Mouse (Mus musculus) cortical plate, adult 2 months (tissue): ENCODE data around the gene Siva1.

Source experiments
- CTCF ChIP-seq: fragments of 200-500 bp; IDR thresholded peaks from 2 replicates; pipeline ENCODE4 v1.5.1; 2011; ENCODE audit warnings: mild to moderate bottlenecking, control low read depth, low read length; ENCODE audit not compliant: insufficient read depth; ENCODE audit errors: extremely low read depth
- POLR2A ChIP-seq: fragments of 200-500 bp; IDR thresholded peaks from 2 replicates; pipeline ENCODE4 v1.6.1; 2011; ENCODE audit warnings: mild to moderate bottlenecking, low read length, control low read depth; ENCODE audit not compliant: insufficient read depth; ENCODE audit errors: extremely low read depth

GRCm38 (mm10) chr12:112626455-112626854 lies 18.0 kb upstream of the Siva1 start:
- TF ChIP-seq POLR2A (no peak), CTCF (no peak)
